Mouse (Mus musculus) forebrain, embryonic 13.5 days (tissue): Measurements from ENCODE around the gene Lrrc3b. TPM values are rescaled to one million over a fixed set of nuclear protein-coding genes. Genes with fewer than 3 reads are reported as not detected.
A peak's percentile ranks its signal among the peaks of the same experiment; 100 is the strongest.

ENCODE experiments used
- ATAC-seq: fragments of 200-750 bp; cut with Nextera tagmentation; 2 replicates; pipeline ENCODE4 v1.8.0; 2017
- H3K27ac ChIP-seq: fragments of 300-500 bp; sonication (generic); 2 replicates; pipeline ENCODE4 v1.5.1; 2015; ENCODE audit warnings: inconsistent platforms, mild to moderate bottlenecking, moderate library complexity
- H3K27me3 ChIP-seq: fragments of 300-500 bp; sonication (generic); 2 replicates; pipeline ENCODE4 v1.6.1; 2015; ENCODE audit warnings: mild to moderate bottlenecking, inconsistent platforms
- H3K36me3 ChIP-seq: fragments of 300-500 bp; sonication (generic); 2 replicates; pipeline ENCODE4 v1.6.1; 2015; ENCODE audit warnings: mild to moderate bottlenecking, inconsistent platforms; ENCODE audit not compliant: poor library complexity, severe bottlenecking
- H3K4me1 ChIP-seq: fragments of 300-500 bp; sonication (generic); 2 replicates; pipeline ENCODE4 v1.6.1; 2015; ENCODE audit warnings: inconsistent platforms
- H3K4me2 ChIP-seq: fragments of 300-500 bp; sonication (generic); 2 replicates; pipeline ENCODE4 v1.6.1; 2015; ENCODE audit warnings: inconsistent platforms, mild to moderate bottlenecking, moderate library complexity
- H3K4me3 ChIP-seq: fragments of 300-500 bp; sonication (generic); 2 replicates; pipeline ENCODE4 v1.5.1; 2015; ENCODE audit warnings: mild to moderate bottlenecking, inconsistent platforms
- H3K9ac ChIP-seq: fragments of 300-500 bp; sonication (generic); 2 replicates; pipeline ENCODE4 v1.6.1; 2015; ENCODE audit warnings: mild to moderate bottlenecking, inconsistent platforms
- H3K9me3 ChIP-seq: fragments of 300-500 bp; sonication (generic); replicated peaks from 2 replicates; pipeline ENCODE4 v1.6.1; 2016; ENCODE audit warnings: inconsistent platforms
- WGBS: fragments of 180-500 bp; shearing (Covaris S2); methylation state at CpG from one replicate; pipeline ENCODE4 v1.1.7; 2015; 5-methylcytosine and 5-hydroxymethylcytosine counted together
- polyA plus RNA-seq: library from polyadenylated mRNA; unstranded; fragments of >200 nt; fragmentation: Nextera tagmentation; extraction: Ambion mirVana; gene quantifications from 2 replicates; pipeline ENCODE4 v1.2.1, GENCODE M21; 2015

The Lrrc3b gene
- polyA plus RNA-seq, 1 experiment from 2014 or later: 2.4 TPM

- no peaks in the 10 kb centered on the region for H3K9me3 ChIP-seq
- 67% methylated on average over 2 of the region's 2 CpGs for WGBS
- no peak for ATAC-seq
Observed at GRCm38 (mm10) chr14:15383133-15383532, 55.7 kb downstream of the Lrrc3b start.

GRCm38 (mm10) chr14:15377368-15377767 is 61.4 kb downstream of the Lrrc3b start:
- no peaks in the 10 kb centered on the region for H3K9me3 ChIP-seq
- H3K9ac ChIP-seq: no peak overlapping the region
- no peak overlapping the region for H3K4me2 ChIP-seq
- no peak for ATAC-seq
- no peaks in the 10 kb centered on the region for H3K27me3 ChIP-seq
- no peak overlapping the region for H3K27ac ChIP-seq
- no peaks in the 10 kb centered on the region for H3K4me1 ChIP-seq
- 82% methylated on average over 2 of the region's 2 CpGs for WGBS
- no peak overlapping the region for H3K4me3 ChIP-seq
- no peaks in the 10 kb centered on the region for H3K36me3 ChIP-seq

More at GRCm38 (mm10) chr14:15383133-15383532, 55.7 kb downstream of the Lrrc3b start:
- Histone ChIP-seq H3K4me2 (no peak overlapping the region), H3K27ac (no peak overlapping the region), H3K4me3 (no peak overlapping the region), H3K36me3 (no peaks in the 10 kb centered on the region), H3K27me3 (no peaks in the 10 kb centered on the region), H3K9ac (no peak overlapping the region), H3K4me1 (no peaks in the 10 kb centered on the region)

DNA sequence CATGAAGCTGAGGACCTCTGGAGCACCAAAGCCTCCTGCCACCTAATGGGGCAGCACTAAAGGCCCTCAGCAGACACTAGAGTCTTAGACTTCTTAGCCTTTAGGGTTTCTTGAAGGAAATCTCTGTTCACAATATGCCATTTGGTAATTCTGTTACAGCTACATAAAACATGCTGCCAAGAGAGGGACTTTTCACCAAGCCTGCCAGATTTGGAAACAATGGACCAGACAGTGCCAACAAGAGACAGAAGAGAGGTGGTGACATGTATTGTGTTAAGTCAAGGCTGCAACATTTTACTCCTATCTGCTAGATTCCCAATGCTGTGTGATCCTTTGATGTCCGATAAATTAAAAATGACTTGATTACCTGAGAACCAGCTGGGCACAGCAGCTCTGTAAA is 62.0 kb downstream of the Lrrc3b start:
- 95% methylated on average over 1 of the region's 1 CpGs for WGBS
- no peak overlapping the region for H3K4me2 ChIP-seq
- no peaks in the 10 kb centered on the region for H3K27me3 ChIP-seq
- no peaks in the 10 kb centered on the region for H3K9me3 ChIP-seq
- H3K4me3 ChIP-seq: no peak overlapping the region
- no peak for ATAC-seq
- H3K4me1 ChIP-seq: no peaks in the 10 kb centered on the region
- H3K36me3 ChIP-seq: no peaks in the 10 kb centered on the region
- no peak overlapping the region for H3K9ac ChIP-seq
- H3K27ac ChIP-seq: no peak overlapping the region

DNA sequence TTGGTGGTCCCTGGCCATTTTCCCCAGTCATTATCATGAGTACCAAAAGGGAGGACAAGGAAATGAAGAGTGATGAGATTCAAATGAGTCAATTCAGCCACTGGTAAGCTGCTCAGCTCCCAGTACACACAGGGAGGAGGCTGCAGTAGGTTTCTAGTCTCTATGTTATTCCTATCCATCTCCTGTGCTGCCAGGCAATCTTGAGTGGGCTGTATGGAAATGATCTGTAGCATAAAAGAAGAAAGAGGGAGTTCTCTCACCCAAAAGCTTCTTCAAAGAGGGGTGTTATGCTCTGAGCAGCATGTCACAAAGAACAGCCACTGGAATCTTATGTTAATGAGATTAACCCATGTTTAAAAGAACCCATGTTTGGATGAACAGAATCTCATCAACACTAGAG is 64.5 kb downstream of the Lrrc3b start:
- no peak overlapping the region for H3K4me2 ChIP-seq

DNA sequence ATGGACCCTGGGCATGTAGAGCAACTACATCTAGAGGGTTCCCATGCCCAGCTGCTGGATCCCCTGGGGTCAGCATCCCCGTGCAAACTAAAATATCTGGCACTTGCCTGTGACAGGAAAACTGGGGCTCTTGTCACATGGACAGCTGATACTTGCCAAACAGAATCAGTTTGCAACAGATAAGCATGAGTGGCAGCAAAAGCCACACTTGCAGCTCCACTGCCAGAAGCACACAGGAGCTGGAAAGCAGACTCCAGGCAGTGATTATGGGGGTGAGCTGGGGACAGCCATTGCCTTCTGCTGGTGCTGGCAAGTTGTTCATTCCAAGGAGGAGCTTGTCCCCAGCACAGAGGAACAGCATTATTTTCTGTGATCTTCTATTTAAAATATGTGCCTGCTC is 65.8 kb downstream of the Lrrc3b start:
- H3K9me3 ChIP-seq: no peaks in the 10 kb centered on the region
- H3K4me3 ChIP-seq: no peak overlapping the region
- H3K4me1 ChIP-seq: no peaks in the 10 kb centered on the region
- no peak overlapping the region for H3K4me2 ChIP-seq
- H3K27me3 ChIP-seq: no peaks in the 10 kb centered on the region
- ATAC-seq: no peak
- no peak overlapping the region for H3K9ac ChIP-seq
- WGBS: 72% methylated on average over 1 of the region's 1 CpGs
- H3K27ac ChIP-seq: no peak overlapping the region
- H3K36me3 ChIP-seq: no peaks in the 10 kb centered on the region

More for the DNA sequence above, 64.5 kb downstream of the Lrrc3b start:
- Histone ChIP-seq H3K9me3 (no peaks in the 10 kb centered on the region), H3K27me3 (no peaks in the 10 kb centered on the region), H3K27ac (no peak overlapping the region), H3K9ac (no peak overlapping the region), H3K4me1 (no peaks in the 10 kb centered on the region), H3K4me3 (no peak overlapping the region), H3K36me3 (no peaks in the 10 kb centered on the region)
- no peak for ATAC-seq

GRCm38 (mm10) chr14:15365045-15365444 is 73.7 kb downstream of the Lrrc3b start:
- Histone ChIP-seq H3K9me3 (no peaks in the 10 kb centered on the region), H3K36me3 (no peaks in the 10 kb centered on the region), H3K4me2 (no peak overlapping the region), H3K4me1 (no peaks in the 10 kb centered on the region), H3K27ac (no peak overlapping the region), H3K4me3 (no peak overlapping the region), H3K9ac (no peak overlapping the region), H3K27me3 (no peaks in the 10 kb centered on the region)
- 96% methylated on average over 6 of the region's 6 CpGs for WGBS
- no peak for ATAC-seq

DNA sequence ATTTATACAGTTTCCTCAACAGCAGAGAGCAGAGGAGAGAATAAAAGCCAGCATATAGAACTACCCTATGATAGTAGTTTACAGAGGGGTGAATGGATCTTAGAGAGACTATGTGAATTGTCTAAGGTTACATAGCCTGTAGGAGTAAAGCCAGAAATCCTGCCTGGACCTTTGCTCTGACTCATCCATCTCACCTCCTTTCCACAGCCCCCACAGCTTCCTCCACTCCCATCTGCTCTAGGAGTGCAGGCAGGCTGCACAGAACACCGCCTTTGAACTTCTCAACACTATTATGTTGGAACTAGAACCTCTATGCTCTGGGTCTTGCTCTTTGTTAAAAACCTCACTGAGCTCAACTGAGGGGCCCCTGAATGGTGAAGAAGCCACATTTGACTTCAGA is 78.9 kb downstream of the Lrrc3b start:
- ATAC-seq: no peak
- no peaks in the 10 kb centered on the region for H3K4me1 ChIP-seq
- no peak overlapping the region for H3K4me2 ChIP-seq
- no peaks in the 10 kb centered on the region for H3K27me3 ChIP-seq
- H3K27ac ChIP-seq: no peak overlapping the region
- WGBS: 95% methylated on average over 1 of the region's 1 CpGs
- H3K36me3 ChIP-seq: no peaks in the 10 kb centered on the region
- no peak overlapping the region for H3K4me3 ChIP-seq
- no peaks in the 10 kb centered on the region for H3K9me3 ChIP-seq
- no peak overlapping the region for H3K9ac ChIP-seq

- no peak overlapping the region for H3K9ac ChIP-seq
- no peak overlapping the region for H3K4me3 ChIP-seq
- no peak overlapping the region for H3K4me2 ChIP-seq
- no peaks in the 10 kb centered on the region for H3K4me1 ChIP-seq
- H3K27me3 ChIP-seq: no peaks in the 10 kb centered on the region
- no peaks in the 10 kb centered on the region for H3K9me3 ChIP-seq
- WGBS: 68% methylated on average over 3 of the region's 3 CpGs
- no peaks in the 10 kb centered on the region for H3K36me3 ChIP-seq
- no peak for ATAC-seq
- no peak overlapping the region for H3K27ac ChIP-seq
Observed at GRCm38 (mm10) chr14:15359134-15359533, 79.7 kb downstream of the Lrrc3b start.

DNA sequence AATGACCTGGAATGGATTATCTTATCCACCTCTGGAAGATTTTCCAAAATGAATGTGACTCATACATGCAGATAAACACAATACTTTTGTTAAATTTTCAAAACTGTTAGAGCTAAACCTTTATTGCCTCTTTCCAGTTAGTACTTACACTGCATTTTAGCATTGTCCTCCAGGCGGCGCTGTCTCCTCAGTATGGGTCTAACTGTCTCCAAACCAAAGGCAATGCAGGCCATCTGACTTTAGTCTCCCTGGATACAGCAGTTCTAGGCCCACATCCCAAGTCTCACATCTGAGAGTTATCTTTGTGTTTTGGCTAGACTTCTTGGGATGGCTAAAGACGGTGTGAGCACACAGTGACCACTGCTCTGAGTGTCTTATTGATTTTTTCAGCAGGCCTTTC is 83.3 kb downstream of the Lrrc3b start:
- H3K4me2 ChIP-seq: no peak overlapping the region
- WGBS: 27% methylated on average over 3 of the region's 3 CpGs
- H3K4me1 ChIP-seq: no peaks in the 10 kb centered on the region
- no peaks in the 10 kb centered on the region for H3K27me3 ChIP-seq
- no peaks in the 10 kb centered on the region for H3K9me3 ChIP-seq
- ATAC-seq: 0 out of 2 replicates have a peak, but pooled peaks have one; percentile 30
- no peak overlapping the region for H3K4me3 ChIP-seq
- no peak overlapping the region for H3K9ac ChIP-seq
- H3K27ac ChIP-seq: no peak overlapping the region
- H3K36me3 ChIP-seq: no peaks in the 10 kb centered on the region

- Histone ChIP-seq H3K9me3 (no peaks in the 10 kb centered on the region), H3K9ac (no peak overlapping the region), H3K36me3 (no peaks in the 10 kb centered on the region), H3K4me3 (no peak overlapping the region), H3K27ac (no peak overlapping the region), H3K27me3 (no peaks in the 10 kb centered on the region), H3K4me2 (no peak overlapping the region), H3K4me1 (no peaks in the 10 kb centered on the region)
- ATAC-seq: no peak
- WGBS: 83% methylated on average over 5 of the region's 5 CpGs
Observed at GRCm38 (mm10) chr14:15354299-15354698, 84.5 kb downstream of the Lrrc3b start.

GRCm38 (mm10) chr14:15333130-15333529 is 105.7 kb downstream of the Lrrc3b start:
- no peak for ATAC-seq
- WGBS: 78% methylated on average over 2 of the region's 2 CpGs
- H3K27ac ChIP-seq: no peak overlapping the region
- no peaks in the 10 kb centered on the region; the same call in 1 of the 2 replicates for H3K9me3 ChIP-seq
- no peak overlapping the region for H3K4me2 ChIP-seq
- no peaks in the 10 kb centered on the region for H3K4me1 ChIP-seq
- H3K9ac ChIP-seq: no peak overlapping the region
- no peaks in the 10 kb centered on the region for H3K27me3 ChIP-seq
- no peaks in the 10 kb centered on the region for H3K36me3 ChIP-seq
- no peak overlapping the region for H3K4me3 ChIP-seq

- no peaks in the 10 kb centered on the region for H3K27me3 ChIP-seq
- no peaks in the 10 kb centered on the region for H3K36me3 ChIP-seq
- WGBS: 50% methylated on average over 1 of the region's 1 CpGs
- H3K9ac ChIP-seq: no peak overlapping the region
- H3K27ac ChIP-seq: no peak overlapping the region
- ATAC-seq: no peak
- H3K4me3 ChIP-seq: no peak overlapping the region
- H3K9me3 ChIP-seq: no peaks in the 10 kb centered on the region; the same call in 1 of the 2 replicates
- no peaks in the 10 kb centered on the region for H3K4me1 ChIP-seq
- no peak overlapping the region for H3K4me2 ChIP-seq
Observed at GRCm38 (mm10) chr14:15331370-15331769, 107.4 kb downstream of the Lrrc3b start.

GRCm38 (mm10) chr14:15330155-15330554 is 108.6 kb downstream of the Lrrc3b start:
- H3K4me3 ChIP-seq: no peak overlapping the region
- no peaks in the 10 kb centered on the region for H3K4me1 ChIP-seq
- WGBS: 76% methylated on average over 1 of the region's 1 CpGs
- ATAC-seq: no peak
- H3K36me3 ChIP-seq: no peaks in the 10 kb centered on the region
- no peak overlapping the region for H3K9ac ChIP-seq
- H3K27me3 ChIP-seq: no peaks in the 10 kb centered on the region
- no peak overlapping the region for H3K27ac ChIP-seq
- no peak overlapping the region for H3K4me2 ChIP-seq
- no peaks in the 10 kb centered on the region; the same call in 1 of the 2 replicates for H3K9me3 ChIP-seq
